Mouse (Mus musculus) splenic B cell, adult 2 months (primary cell): Measurements from ENCODE around the gene Krt33a.

ENCODE experiments used
- DNase-seq: peaks from one replicate; pipeline ENCODE4 v3.0.0-alpha.2; 2011; ENCODE audit warnings: low read depth, low spot score
- H3K27me3 ChIP-seq: 2 replicates; pipeline ENCODE4 v1.6.1; 2012; ENCODE audit warnings: mild to moderate bottlenecking, low read length, moderate library complexity, mixed read lengths; ENCODE audit not compliant: control insufficient read depth, poor library complexity, insufficient read depth, severe bottlenecking
- H3K36me3 ChIP-seq: 2 replicates; pipeline ENCODE4 v1.6.1; 2012; ENCODE audit warnings: mild to moderate bottlenecking, low read length, moderate library complexity, mixed read lengths; ENCODE audit not compliant: control insufficient read depth, poor library complexity, insufficient read depth, severe bottlenecking

The Krt33a gene

DNA sequence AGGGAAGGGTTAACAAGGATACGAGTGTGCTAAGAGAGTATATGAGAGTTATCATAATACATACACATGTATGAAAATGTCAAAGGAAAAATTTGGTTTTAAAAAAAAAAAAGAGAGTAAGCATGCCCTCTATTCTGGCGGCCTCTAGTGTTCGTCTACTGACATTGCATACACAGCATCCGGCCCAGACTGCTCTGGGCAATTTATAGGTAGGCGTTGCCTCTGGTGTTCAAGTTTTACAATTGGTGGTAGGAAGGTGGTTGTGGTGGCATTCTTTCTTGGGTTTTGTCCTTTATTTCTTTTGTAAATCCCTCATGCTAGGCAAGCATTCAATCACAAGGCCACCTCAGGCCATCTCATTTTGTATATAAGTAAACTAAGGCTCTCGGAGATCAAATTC, 11.2 kb downstream of the Krt33a start:
- Histone ChIP-seq H3K27me3 (no peaks in the 10 kb centered on the region), H3K36me3 (no peaks in the 10 kb centered on the region)
- DNase-seq, result peak; percentile 35

DNA sequence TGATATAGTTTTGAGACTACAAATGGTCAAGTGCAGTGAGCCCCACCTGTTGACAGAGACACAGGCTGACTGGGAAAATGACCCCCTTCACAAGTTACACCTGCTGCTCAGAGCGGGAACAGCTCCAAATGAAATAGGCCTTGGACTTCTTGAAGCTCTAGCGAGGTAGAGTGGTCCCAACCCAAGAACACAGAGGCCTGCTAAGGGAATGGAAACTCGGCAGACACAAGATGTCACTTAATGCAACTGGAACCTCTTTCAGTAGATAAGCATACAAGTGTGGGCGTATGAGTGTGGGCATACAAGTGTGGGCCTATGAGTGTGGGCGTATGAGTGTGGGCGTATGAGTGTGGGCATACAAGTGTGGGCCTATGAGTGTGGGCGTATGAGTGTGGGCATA, 16.9 kb downstream of the Krt33a start:
- Histone ChIP-seq H3K27me3 (no peaks in the 10 kb centered on the region), H3K36me3 (no peaks in the 10 kb centered on the region)
- DNase-seq, result no peak

DNA sequence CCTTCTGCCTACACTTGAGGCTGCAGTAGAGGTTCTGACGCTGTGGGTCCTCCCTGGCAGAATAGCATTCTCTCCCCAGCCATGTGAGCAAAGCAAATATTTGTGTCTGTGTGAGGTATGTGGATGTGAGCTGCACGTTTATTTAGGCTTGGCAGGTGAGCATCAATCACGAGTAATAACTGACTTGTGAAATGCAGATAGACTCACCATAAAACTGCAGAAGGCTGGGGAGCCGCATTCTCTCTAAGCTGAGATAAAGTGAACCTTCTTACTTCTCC, 21.7 kb downstream of the Krt33a start:
- DNase-seq, result no peak
- H3K36me3 ChIP-seq, result no peaks in the 10 kb centered on the region
- H3K27me3 ChIP-seq, result no peaks in the 10 kb centered on the region

DNA sequence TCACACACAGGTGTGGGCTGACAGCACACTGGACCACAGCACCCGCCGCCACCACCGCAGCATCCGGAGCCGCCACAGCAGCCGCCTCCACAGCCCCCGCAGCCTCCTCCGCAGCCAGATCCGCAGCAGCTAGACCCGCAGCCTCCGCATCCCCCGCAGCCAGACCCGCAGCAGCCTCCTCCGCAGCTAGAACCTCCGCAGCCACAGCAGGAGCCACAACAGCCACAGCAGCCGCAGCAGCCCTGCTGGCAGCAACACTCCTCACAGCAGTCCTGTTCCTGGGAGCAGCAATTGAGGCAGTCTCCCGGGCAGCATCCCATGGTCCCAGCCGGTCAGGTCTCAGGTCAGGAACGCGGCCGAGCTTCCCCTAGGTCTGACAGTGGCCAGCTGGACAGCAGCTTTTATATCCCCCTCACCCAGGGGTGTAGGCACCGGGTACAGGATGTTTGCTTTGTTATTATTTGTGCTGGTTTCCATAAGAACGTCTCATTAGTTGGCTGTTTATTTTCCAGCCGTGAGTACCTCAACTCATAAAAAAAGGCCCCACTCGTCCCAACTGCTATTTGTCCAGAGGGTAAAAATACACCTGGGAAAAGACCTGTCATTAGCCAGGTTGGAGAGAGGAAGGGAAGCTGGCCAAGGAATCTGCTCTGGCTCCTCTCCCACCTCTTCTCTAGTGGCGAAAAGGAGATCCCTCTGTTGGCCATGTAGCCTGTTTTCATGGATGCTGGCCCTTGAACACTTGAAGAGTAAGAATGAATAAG, 22.2 kb downstream of the Krt33a start, which contains the start of gene Krtap17-1:
Gene Krtap17-1 (minus strand): TSS at position 375 of the 764 bp plus-strand sequence.
- H3K27me3 ChIP-seq, result no peaks in the 10 kb centered on the region
- no peaks in the 10 kb centered on the region for H3K36me3 ChIP-seq
- DNase-seq, result no peak

GRCm38 (mm10) chr11:99990571-99990970, 25.4 kb downstream of the Krt33a start:
- Histone ChIP-seq H3K36me3 (no peaks in the 10 kb centered on the region), H3K27me3 (no peaks in the 10 kb centered on the region)
- no peak for DNase-seq

DNA sequence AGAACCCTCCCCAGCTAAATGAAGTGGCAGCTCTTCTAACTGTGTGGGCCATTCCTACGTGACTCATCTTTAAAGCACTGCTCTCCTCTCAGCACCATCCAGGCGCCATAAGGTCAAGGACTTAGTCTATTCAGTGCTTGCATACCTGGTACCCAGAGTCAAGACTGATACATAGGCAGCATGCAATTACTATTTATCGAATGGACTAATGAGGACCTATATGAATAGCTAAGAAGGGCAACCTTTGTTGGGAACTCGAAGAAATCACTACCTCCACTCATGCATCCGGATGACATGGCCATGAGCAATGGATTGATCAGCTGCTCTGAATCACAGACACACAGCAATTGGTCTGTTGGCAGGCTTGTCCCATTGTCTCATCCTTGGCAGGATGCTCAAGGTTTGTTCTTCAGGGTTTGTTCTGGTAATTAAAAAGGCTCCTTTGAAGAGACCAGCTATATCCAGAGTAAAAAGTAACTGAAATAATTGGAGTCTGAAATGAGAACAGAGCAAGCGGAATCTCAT, 26.1 kb downstream of the Krt33a start:
- H3K27me3 ChIP-seq, result no peaks in the 10 kb centered on the region
- no peak for DNase-seq

GRCm38 (mm10) chr11:99988530-99988929, 27.5 kb downstream of the Krt33a start:
- Histone ChIP-seq H3K27me3 (no peaks in the 10 kb centered on the region), H3K36me3 (no peaks in the 10 kb centered on the region)
- DNase-seq, result no peak

More for the DNA sequence above, 26.1 kb downstream of the Krt33a start:
- no peaks in the 10 kb centered on the region for H3K36me3 ChIP-seq

- DNase-seq, result no peak
- no peaks in the 10 kb centered on the region for H3K36me3 ChIP-seq
- no peaks in the 10 kb centered on the region for H3K27me3 ChIP-seq
These were observed 29.8 kb downstream of the Krt33a start, which contains the start of gene Krtap16-1 for GRCm38 (mm10) chr11:99986180-99986647. Krtap16-1 (minus strand) TSS chr11:99986597.

DNA sequence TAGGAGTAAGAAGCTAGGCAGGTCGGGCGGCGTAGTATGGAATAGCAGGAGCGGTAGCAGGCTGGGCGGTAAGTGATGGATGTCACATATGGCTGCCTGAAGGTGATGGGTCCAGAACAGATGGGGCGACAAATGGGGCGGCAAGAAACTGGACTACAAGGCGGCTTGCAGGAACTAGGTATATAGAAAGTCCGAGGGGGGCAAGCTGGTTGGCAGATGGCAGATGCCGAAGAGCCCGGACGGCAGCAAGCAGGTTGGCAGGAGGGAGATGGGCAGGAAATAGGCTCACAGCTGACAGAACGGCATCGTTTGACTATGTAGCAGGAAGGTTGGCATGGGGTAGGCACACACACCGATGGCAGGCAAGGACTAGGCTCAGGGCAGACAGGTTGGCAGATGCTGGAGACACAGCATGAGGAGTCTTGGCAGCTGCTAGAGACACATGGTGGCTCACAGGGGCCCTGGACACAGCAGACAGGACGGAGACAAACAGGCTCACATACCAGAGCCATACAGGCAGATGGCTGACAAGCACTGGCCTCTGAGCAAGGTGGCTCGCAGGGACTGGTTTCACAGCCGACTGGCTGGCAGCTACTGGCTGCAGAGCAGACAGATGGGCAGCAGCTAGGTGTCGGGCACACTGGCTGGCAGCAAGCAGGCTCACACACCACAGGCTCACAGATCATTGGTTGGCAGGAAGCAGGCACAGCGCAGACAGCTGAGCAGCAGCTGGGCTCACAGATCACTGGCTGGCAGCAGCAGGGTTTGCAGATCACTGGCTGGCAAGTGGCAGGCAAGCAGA, 30.5 kb downstream of the Krt33a start:
- no peaks in the 10 kb centered on the region for H3K27me3 ChIP-seq
- no peaks in the 10 kb centered on the region for H3K36me3 ChIP-seq
- DNase-seq, result no peak

GRCm38 (mm10) chr11:99983442-99983841, 32.6 kb downstream of the Krt33a start:
- H3K27me3 ChIP-seq, result no peaks in the 10 kb centered on the region
- H3K36me3 ChIP-seq, result no peaks in the 10 kb centered on the region
- no peak for DNase-seq

DNA sequence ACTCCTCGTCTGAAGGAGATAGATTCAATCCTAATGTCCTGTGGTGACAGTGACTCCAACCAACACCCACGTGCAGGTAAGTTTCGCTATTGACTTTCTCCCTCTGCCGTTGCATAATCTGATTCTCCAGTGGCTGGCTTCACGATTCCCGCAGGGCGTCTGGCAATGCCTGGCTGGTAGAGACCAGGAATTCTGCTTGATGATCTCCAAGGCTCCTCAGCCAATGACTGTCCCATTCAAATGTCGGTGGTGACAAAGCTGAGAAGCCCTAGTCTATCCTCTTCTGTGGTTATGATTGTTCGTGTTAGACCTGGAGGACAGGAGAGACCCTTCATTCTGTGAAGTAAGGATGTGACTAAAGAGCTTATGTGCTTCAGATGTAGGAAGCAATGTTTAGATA, 33.3 kb downstream of the Krt33a start:
- Histone ChIP-seq H3K27me3 (no peaks in the 10 kb centered on the region), H3K36me3 (no peaks in the 10 kb centered on the region)
- no peak for DNase-seq

DNA sequence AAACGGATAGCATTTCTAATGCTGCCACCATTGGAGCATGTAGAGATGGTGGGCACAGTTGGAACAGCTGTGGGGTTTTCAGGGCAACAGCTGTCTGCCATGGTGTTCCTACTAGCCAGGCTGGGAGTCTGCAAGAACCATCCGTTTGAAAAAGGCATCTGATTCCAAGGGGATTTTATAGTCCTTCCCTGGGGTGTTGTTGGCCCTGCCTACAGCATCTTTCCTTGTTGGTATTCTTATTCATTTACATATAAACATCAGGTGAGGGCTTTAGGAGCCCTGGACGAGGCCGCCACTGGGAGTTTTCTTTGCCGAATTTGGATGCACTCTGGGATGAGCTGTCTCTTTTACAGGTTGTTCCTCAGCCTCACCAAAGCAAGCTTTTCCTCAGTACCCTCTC, 37.1 kb downstream of the Krt33a start, which contains the start of gene Krtap29-1:
Gene Krtap29-1 (minus strand): TSS at position 101 of the 400 bp plus-strand sequence.
- no peak for DNase-seq
- H3K36me3 ChIP-seq, result no peaks in the 10 kb centered on the region
- H3K27me3 ChIP-seq, result no peaks in the 10 kb centered on the region

GRCm38 (mm10) chr11:99965961-99966360, 50.1 kb downstream of the Krt33a start:
- no peak for DNase-seq
- H3K27me3 ChIP-seq, result no peaks in the 10 kb centered on the region
- no peaks in the 10 kb centered on the region for H3K36me3 ChIP-seq

- no peak for DNase-seq
- no peaks in the 10 kb centered on the region for H3K36me3 ChIP-seq
- H3K27me3 ChIP-seq, result no peaks in the 10 kb centered on the region
These were observed 51.8 kb downstream of the Krt33a start for GRCm38 (mm10) chr11:99964213-99964612.
